Mouse (Mus musculus) liver, postnatal 0 days (tissue): ENCODE measurements at regions not wholly inside any gene's neighbourhood (a gene's known extent, or its start where the extent isn't known, plus 50 kb on each side); places are given as distances from the start of the nearest gene placed in this dataset.

ENCODE experiments used
- CTCF ChIP-seq: sonication (generic); IDR thresholded peaks from 2 replicates; pipeline ENCODE4 v1.5.1; 2016; ENCODE audit warnings: antibody characterized with exemption, low read depth
- EP300 ChIP-seq: IDR thresholded peaks from 2 replicates; pipeline ENCODE4 v1.6.1; 2016; ENCODE audit warnings: antibody characterized with exemption, low read depth, mild to moderate bottlenecking

- no peak for TF ChIP-seq CTCF
- TF ChIP-seq EP300 = peak; percentile 35; the same call in 1 of the 2 replicates
Observed at GRCm38 (mm10) chr10:7274422-7274821, 62.4 kb upstream of the Cnksr3 start.
